Mouse (Mus musculus) adrenal gland, postnatal 25 days (tissue): ENCODE measurements around the gene Isca2. TPM values are rescaled to one million over a fixed set of nuclear protein-coding genes. Genes with fewer than 3 reads are reported as not detected.

Experiments
- DNase-seq: peaks from one replicate; pipeline ENCODE4 v3.0.0; 2021; ENCODE audit warnings: mixed read lengths
- total RNA-seq: library from RNA; stranded (reverse); gene quantifications from 2 replicates; pipeline ENCODE4 v1.2.3, GENCODE M21; 2021

Isca2 gene
- total RNA-seq, 1 experiment from 2014 or later, result 83.1 TPM

GRCm38 (mm10) chr12:84818496-84818895, 45.4 kb downstream of the Isca2 start:
- no peak for DNase-seq

- no peak for DNase-seq
These were observed 46.5 kb downstream of the Isca2 start for GRCm38 (mm10) chr12:84819236-84820168.

- DNase-seq, result no peak
These were observed 50.5 kb downstream of the Isca2 start for GRCm38 (mm10) chr12:84823601-84824000.

- DNase-seq, result no peak
These were observed 51.2 kb downstream of the Isca2 start for GRCm38 (mm10) chr12:84824203-84824602.

Other genes with a start within 250 kb of the Isca2 start
- not detected in 2 replicates for gene Vsx2, start 203.5 kb upstream of the Isca2 start, total RNA-seq
- gene Abcd4, start 155.8 kb upstream of the Isca2 start, total RNA-seq, result 18.1 and 21.0 TPM in 2 replicates
- gene Vrtn, start 132.2 kb upstream of the Isca2 start, total RNA-seq, result not detected in 2 replicates
- not detected in 2 replicates for gene Syndig1l, start 74.4 kb upstream of the Isca2 start, total RNA-seq
- 68.1 and 74.3 TPM in 2 replicates for gene Npc2, start 99 bp upstream of the Isca2 start, total RNA-seq
- 3.9 and 4.8 TPM in 2 replicates for gene Ltbp2, start 103.3 kb downstream of the Isca2 start, total RNA-seq
- 94.7 and 95.8 TPM in 2 replicates for gene Fcf1, start 197.6 kb downstream of the Isca2 start, total RNA-seq
- 30.9 and 37.3 TPM in 2 replicates for gene Arel1, start 197.6 kb downstream of the Isca2 start, total RNA-seq
- gene Ylpm1, start 223.1 kb downstream of the Isca2 start, total RNA-seq, result 63.0 and 66.6 TPM in 2 replicates